Mouse (Mus musculus): ENCODE results near the gene Odam.
A peak's percentile ranks its signal among the peaks of the same experiment; 100 is the strongest.

The Odam gene

GRCm38 (mm10) chr5:87884729-87885128 is at the start of gene Odam:
Gene Odam (plus strand): TSS chr5:87885029.
- no peak for DNase-seq

DNA sequence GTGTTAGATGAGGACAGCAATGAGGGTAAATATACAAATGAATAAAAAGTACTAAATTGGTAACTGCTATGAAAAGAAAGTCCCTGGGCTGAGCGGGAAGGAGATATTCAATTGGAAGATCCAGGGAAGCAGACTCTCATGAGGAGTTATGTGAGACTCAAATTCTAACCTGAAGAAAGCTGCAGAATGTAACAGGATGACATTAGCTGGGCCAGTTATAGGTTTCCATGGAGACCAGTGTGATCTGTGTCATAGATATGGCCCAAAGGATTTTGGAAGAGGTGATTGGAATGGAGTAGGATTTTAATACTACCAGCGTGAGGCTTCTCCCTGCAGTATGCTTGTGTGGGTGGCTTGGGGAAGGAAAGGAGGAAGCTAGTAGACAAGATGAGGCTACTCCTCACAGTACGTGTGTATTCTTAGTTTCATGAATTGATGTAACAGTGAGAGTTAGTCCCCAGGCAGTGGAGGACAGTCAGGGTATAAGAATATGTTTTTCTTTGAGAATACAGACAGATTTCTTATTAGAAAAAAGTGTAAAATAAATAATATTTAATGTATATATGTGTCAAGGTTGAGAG is 29.6 kb upstream of the Odam start:
- no peak for DNase-seq

- DNase-seq, result peak; percentile 44 to 54
Measured at GRCm38 (mm10) chr5:87870084-87870483, 14.7 kb upstream of the Odam start.

- DNase-seq, result peak; percentile 34 to 45
Measured at GRCm38 (mm10) chr5:87871423-87871822, 13.4 kb upstream of the Odam start.

DNA sequence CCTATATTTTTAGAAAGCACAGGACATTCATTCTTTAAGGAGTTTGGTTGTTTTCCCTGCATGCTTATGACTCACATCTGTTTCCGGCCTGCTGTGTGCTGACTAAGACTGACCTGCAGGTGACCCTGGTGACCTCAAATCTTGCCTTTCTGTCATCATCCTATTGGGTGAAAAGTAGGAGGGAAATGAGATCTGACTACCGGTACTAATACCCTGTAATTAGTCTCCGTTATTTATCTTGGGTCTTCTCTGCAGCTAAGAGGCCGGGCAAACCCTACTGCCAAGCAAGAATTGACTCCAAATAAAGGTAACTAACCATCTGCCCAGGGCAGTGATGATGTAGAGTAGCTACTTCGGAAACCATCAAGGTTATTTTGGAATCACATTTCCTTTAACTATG is 40.5 kb downstream of the Odam start, which contains the start of gene Csn3:
TSS of gene Csn3 (plus strand) at position 208 of the 400 bp plus-strand sequence.
- no peak for DNase-seq

DNA sequence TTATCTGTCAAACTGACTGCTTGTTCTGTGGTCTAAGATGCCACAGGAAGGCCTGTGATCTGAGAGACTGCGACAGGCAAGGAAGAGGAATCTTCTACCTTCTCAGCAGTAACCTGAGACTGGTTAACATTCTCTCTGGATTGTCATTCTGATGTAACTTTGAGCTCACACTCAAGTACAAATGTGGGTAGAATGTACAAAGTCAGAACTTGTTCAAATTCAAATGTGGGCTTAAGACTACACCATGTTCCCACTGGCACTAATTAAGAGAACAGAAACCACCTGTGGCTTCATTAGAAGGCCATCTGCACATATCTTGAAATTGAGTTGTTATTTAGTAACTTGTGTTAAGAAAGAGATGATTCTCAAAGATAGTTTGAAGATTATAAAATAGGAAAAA is 46.8 kb downstream of the Odam start:
- DNase-seq, result no peak

DNA sequence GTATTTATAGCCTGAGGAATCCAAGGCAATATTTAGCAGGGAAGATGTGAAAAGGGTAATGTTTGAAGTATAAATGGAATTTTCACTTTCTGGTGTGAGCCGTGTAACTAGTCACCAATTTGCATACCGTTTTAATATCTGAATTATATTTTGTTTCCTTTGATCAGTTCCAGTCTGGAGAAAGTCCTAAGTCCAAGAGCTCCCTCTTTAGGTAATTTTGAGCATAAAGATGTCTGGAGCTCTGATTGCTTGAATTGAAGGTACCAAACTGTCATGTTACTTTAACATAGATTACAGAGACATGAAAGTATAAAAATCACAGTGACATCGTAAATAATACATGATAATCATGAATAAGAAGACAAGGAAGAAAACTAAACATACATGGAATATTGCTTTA is 55.9 kb downstream of the Odam start:
- DNase-seq, result peak; percentile 3 to 20

DNA sequence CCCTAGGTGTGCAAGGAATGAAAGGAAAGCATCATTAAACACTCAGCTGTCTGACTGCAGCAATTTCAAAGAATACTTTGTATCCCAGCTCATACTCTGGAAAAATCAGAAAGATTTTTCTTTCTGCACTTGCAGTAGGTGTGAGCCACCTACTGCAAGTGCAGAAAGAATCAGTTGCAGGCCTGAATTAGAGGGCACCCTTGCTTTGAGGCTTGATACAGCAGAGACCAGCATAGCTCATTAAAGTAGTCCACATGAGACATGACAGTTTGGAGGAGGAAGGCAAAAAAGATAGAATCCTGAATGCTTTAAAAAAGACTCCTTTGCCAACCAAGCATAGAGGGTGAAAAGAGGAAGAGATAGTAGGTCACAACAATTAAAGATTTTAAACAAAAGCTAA is 57.7 kb downstream of the Odam start:
- no peak for DNase-seq
